ENCODE assay signal across 14 mouse cellular contexts in the genomic region with DNA sequence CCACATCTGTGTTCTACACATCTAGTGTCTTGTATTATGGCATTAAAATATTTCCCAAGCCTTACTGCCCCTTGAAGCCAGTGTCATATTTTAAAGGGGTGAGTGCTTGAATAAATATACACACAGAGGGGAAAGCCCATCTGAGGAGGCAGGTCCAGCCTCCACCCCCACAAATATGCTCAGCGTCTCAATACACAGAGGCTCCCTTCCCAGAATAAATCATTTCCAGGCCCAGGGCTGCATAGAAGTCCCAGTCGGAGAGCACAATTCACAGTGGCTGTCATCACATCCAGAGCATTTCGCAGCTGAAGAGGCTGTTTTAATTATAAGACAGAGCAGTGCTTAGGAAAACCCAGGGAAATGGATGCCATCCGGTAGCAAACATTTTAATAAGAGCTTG.
DNase-seq lines count a peak whose midpoint lies in the region; ATAC-seq and TF ChIP-seq lines count a peak whose summit lies in the region.
"Had no signal": no experiment of that assay in that cellular context is flagged by ENCODE, and none has a peak within 500 bp of the region (broad histone marks: within the 10 kb centered on the region; RNA-seq: fewer than 3 reads in every experiment).

No protein-coding gene starts in this region.

- H3K36me3 ChIP-seq in forebrain, embryonic 13.5 days (ENCODE audit: poor library complexity, severe bottlenecking) = no peaks in the 10 kb centered on the region
- no peaks in the 10 kb centered on the region for H3K36me3 ChIP-seq in forebrain, embryonic 11.5 days (ENCODE audit: control insufficient read depth, insufficient read depth, low read length)
- no peaks in the 10 kb centered on the region for H3K36me3 ChIP-seq in kidney, embryonic 14.5 days (ENCODE audit: control insufficient read depth, insufficient read depth, low read length)
- no peaks in the 10 kb centered on the region for H3K36me3 ChIP-seq in embryonic facial prominence, embryonic 12.5 days
- H3K36me3 ChIP-seq in heart, postnatal 0 days (replicated peaks; ENCODE audit: control insufficient read depth, insufficient read depth, low read length) = no peaks in the 10 kb centered on the region
- H3K36me3 ChIP-seq: forebrain, embryonic 12.5 days; intestine, embryonic 15.5 days had no signal

- DNase-seq in forebrain, embryonic 11.5 days (ENCODE audit: low spot score) = no peak
- DNase-seq in kidney, adult 18-20 months = no peak
- peak; percentile 47 for DNase-seq in heart, postnatal 0 days (ENCODE audit: low spot score)
- DNase-seq in lung, adult 2 months = no peak
- DNase-seq: adrenal gland, postnatal 10 days; cerebellum, postnatal 36 days; right cerebral cortex, postnatal 14 days; thymus, adult 18-20 months had no signal

- TF ChIP-seq CTCF in heart, postnatal 0 days (IDR thresholded peaks at IDR 0.05; ENCODE audit: low read depth) = no peak
- TF ChIP-seq CTCF in lung, adult 2 months (IDR thresholded peaks at IDR 0.05; ENCODE audit: insufficient read depth, low read length) = no peak

- peak overlapping the region; percentile 35; the same call in 1 of the 2 replicates for H3K27ac ChIP-seq in forebrain, embryonic 13.5 days
- H3K27ac ChIP-seq in forebrain, embryonic 11.5 days (ENCODE audit: low read depth, low read length) = no peak overlapping the region
- H3K27ac ChIP-seq in kidney, embryonic 14.5 days (ENCODE audit: low read depth, low read length) = no peak overlapping the region
- peak overlapping the region; percentile 30; the same call in 1 of the 2 replicates for H3K27ac ChIP-seq in embryonic facial prominence, embryonic 12.5 days
- H3K27ac ChIP-seq in heart, postnatal 0 days (ENCODE audit: low read depth) = no peak overlapping the region
- H3K27ac ChIP-seq: forebrain, embryonic 12.5 days; intestine, embryonic 15.5 days had no signal

- no peak for ATAC-seq in forebrain, embryonic 13.5 days
- ATAC-seq in forebrain, embryonic 11.5 days (replicated peaks; ENCODE audit: low FRiP score) = no peak
- ATAC-seq in kidney, embryonic 14.5 days (ENCODE audit: low FRiP score, low TSS enrichment) = peak; percentile 78; the same call in 1 of the 2 replicates
- no peak for ATAC-seq in embryonic facial prominence, embryonic 12.5 days (ENCODE audit: insufficient number of reproducible peaks, insufficient read depth, low FRiP score, low TSS enrichment)
- 0 out of 2 replicates have a peak, but pooled peaks have one; percentile 27 for ATAC-seq in heart, postnatal 0 days (ENCODE audit: insufficient read depth, low read depth)
- ATAC-seq in erythroid progenitor cell, adult 5-6 weeks (replicated peaks; ENCODE audit: low FRiP score, poor library complexity, severe bottlenecking) = no peak
- ATAC-seq: intestine, embryonic 15.5 days had no signal

- no peaks in the 10 kb centered on the region for H3K9me3 ChIP-seq in forebrain, embryonic 13.5 days (replicated peaks)
- H3K9me3 ChIP-seq in forebrain, embryonic 11.5 days (ENCODE audit: control insufficient read depth, low read length) = no peaks in the 10 kb centered on the region
- no peaks in the 10 kb centered on the region for H3K9me3 ChIP-seq in kidney, embryonic 14.5 days (ENCODE audit: control insufficient read depth, low read length)
- no peaks in the 10 kb centered on the region for H3K9me3 ChIP-seq in embryonic facial prominence, embryonic 12.5 days
- H3K9me3 ChIP-seq in heart, postnatal 0 days (replicated peaks; ENCODE audit: control insufficient read depth, low read length) = no peaks in the 10 kb centered on the region
- H3K9me3 ChIP-seq: forebrain, embryonic 12.5 days; intestine, embryonic 15.5 days had no signal

- H3K4me3 ChIP-seq in forebrain, embryonic 13.5 days = no peak overlapping the region
- H3K4me3 ChIP-seq in forebrain, embryonic 11.5 days (ENCODE audit: low read depth, low read length) = no peak overlapping the region
- H3K4me3 ChIP-seq in kidney, embryonic 14.5 days (ENCODE audit: low read length) = no peak overlapping the region
- no peak overlapping the region for H3K4me3 ChIP-seq in embryonic facial prominence, embryonic 12.5 days
- no peak overlapping the region for H3K4me3 ChIP-seq in heart, postnatal 0 days (ENCODE audit: low read depth, low read length)
- H3K4me3 ChIP-seq in lung, adult 2 months (replicated peaks; ENCODE audit: extremely low read depth, low read depth, low read length) = no peak overlapping the region
- H3K4me3 ChIP-seq: forebrain, embryonic 12.5 days; intestine, embryonic 15.5 days had no signal

- TF ChIP-seq POLR2A in lung, adult 2 months (IDR thresholded peaks at IDR 0.05; ENCODE audit: borderline replicate concordance, extremely low read depth, low read depth, low read length) = no peak

- peaks cover 30% of the 10 kb centered on the region for H3K4me1 ChIP-seq in forebrain, embryonic 13.5 days
- no peaks in the 10 kb centered on the region; the same call in 1 of the 2 replicates for H3K4me1 ChIP-seq in forebrain, embryonic 11.5 days (replicated peaks; ENCODE audit: control insufficient read depth, insufficient read depth, low read length)
- peaks cover 5% of the 10 kb centered on the region; the same call in 1 of the 2 replicates for H3K4me1 ChIP-seq in kidney, embryonic 14.5 days (ENCODE audit: control insufficient read depth, insufficient read depth, low read length)
- peaks cover 27% of the 10 kb centered on the region for H3K4me1 ChIP-seq in embryonic facial prominence, embryonic 12.5 days
- H3K4me1 ChIP-seq in heart, postnatal 0 days (ENCODE audit: control insufficient read depth, insufficient read depth) = peaks cover 11% of the 10 kb centered on the region
- H3K4me1 ChIP-seq in lung, adult 2 months (ENCODE audit: control insufficient read depth, insufficient read depth, low read length) = peaks cover 3% of the 10 kb centered on the region
- H3K4me1 ChIP-seq: intestine, embryonic 15.5 days had no signal

- WGBS in forebrain, embryonic 13.5 days = 62% methylated on average over 4 of the region's 4 CpGs
- 74% methylated on average over 4 of the region's 4 CpGs for WGBS in forebrain, embryonic 11.5 days
- WGBS in kidney, embryonic 14.5 days = 26% methylated on average over 4 of the region's 4 CpGs
- WGBS in embryonic facial prominence, embryonic 12.5 days = 17% methylated on average over 4 of the region's 4 CpGs
- 29% methylated on average over 4 of the region's 4 CpGs for WGBS in heart, postnatal 0 days
- 68% methylated on average over 4 of the region's 4 CpGs for WGBS in lung, adult 2 months

- H3K4me2 ChIP-seq in forebrain, embryonic 13.5 days = no peak overlapping the region
- no peak overlapping the region for H3K4me2 ChIP-seq in forebrain, embryonic 11.5 days (ENCODE audit: low read depth, low read length, severe bottlenecking)
- no peak overlapping the region for H3K4me2 ChIP-seq in kidney, embryonic 14.5 days (replicated peaks; ENCODE audit: low read depth, low read length)
- no peak overlapping the region for H3K4me2 ChIP-seq in embryonic facial prominence, embryonic 12.5 days (replicated peaks)
- no peak overlapping the region for H3K4me2 ChIP-seq in heart, postnatal 0 days (ENCODE audit: low read depth, low read length)
- H3K4me2 ChIP-seq: forebrain, embryonic 12.5 days; intestine, embryonic 15.5 days had no signal

- H3K27me3 ChIP-seq in forebrain, embryonic 13.5 days = no peaks in the 10 kb centered on the region
- H3K27me3 ChIP-seq in forebrain, embryonic 11.5 days (ENCODE audit: control insufficient read depth, insufficient read depth, low read length) = no peaks in the 10 kb centered on the region
- peaks cover under 1% of the 10 kb centered on the region; the same call in 1 of the 2 replicates for H3K27me3 ChIP-seq in kidney, embryonic 14.5 days (ENCODE audit: control insufficient read depth, insufficient read depth, low read length)
- no peaks in the 10 kb centered on the region for H3K27me3 ChIP-seq in embryonic facial prominence, embryonic 12.5 days
- no peaks in the 10 kb centered on the region for H3K27me3 ChIP-seq in heart, postnatal 0 days (ENCODE audit: control insufficient read depth, insufficient read depth, low read length)
- H3K27me3 ChIP-seq: intestine, embryonic 15.5 days had no signal

- no peak overlapping the region for H3K9ac ChIP-seq in forebrain, embryonic 13.5 days
- H3K9ac ChIP-seq in forebrain, embryonic 11.5 days (ENCODE audit: low read length) = no peak overlapping the region
- H3K9ac ChIP-seq in kidney, embryonic 14.5 days (ENCODE audit: low read depth, low read length) = no peak overlapping the region
- H3K9ac ChIP-seq in embryonic facial prominence, embryonic 12.5 days = no peak overlapping the region
- no peak overlapping the region for H3K9ac ChIP-seq in heart, postnatal 0 days (replicated peaks; ENCODE audit: low read depth, low read length)
- H3K9ac ChIP-seq: forebrain, embryonic 12.5 days; intestine, embryonic 15.5 days had no signal

- TF ChIP-seq EP300 in heart, postnatal 0 days (IDR thresholded peaks at IDR 0.05; ENCODE audit: low read depth) = no peak

Comparison
In these comparisons a context has a peak if more than half of its experiments do, and no peak if none do; other contexts are left out.
1. H3K27ac ChIP-seq: peak in forebrain, embryonic 13.5 days (single experiment) and embryonic facial prominence, embryonic 12.5 days (single experiment); none in forebrain, embryonic 11.5 days (single experiment), kidney, embryonic 14.5 days (single experiment) and heart, postnatal 0 days (single experiment).
2. ATAC-seq: peak in kidney, embryonic 14.5 days (single experiment) and heart, postnatal 0 days (single experiment); none in forebrain, embryonic 13.5 days (single experiment), forebrain, embryonic 11.5 days (single experiment), embryonic facial prominence, embryonic 12.5 days (single experiment) and erythroid progenitor cell, adult 5-6 weeks (single experiment).